Mouse (Mus musculus): ENCODE results near the gene Oser1. TPM values are rescaled to one million over a fixed set of nuclear protein-coding genes. Genes with fewer than 3 reads are reported as not detected.
A peak's percentile ranks its signal among the peaks of the same experiment; 100 is the strongest.
"Not testable (repeated sequence)": the region's sequence is repeated elsewhere in the genome, so short reads cannot be mapped to it uniquely, and the experiment has no call there.

Gene Oser1
- polyA plus RNA-seq, 1 experiment, result not detected

DNA sequence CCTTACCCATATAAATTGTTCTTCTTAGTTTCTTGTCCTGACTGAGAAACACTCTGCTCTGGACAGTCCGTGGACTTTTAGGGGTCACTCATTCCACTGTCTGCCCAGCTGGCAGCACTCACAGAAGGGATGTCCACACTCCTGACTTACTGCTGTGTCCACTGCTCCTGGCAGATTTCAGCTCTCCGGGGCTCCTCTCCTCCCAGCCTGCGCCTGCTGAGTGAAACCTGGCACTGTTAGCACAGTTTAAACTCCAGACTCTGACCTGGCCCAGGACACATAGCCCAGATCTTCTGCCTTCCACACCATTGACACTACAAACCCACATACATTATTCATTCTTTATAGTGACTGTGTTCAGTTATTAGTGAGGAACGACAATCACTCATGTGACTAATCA is 39.5 kb upstream of the Oser1 start:
- Histone ChIP-seq H3K27ac (ENCODE audit: insufficient read depth, low read depth, low read length) (no peak overlapping the region), H3K4me1 (ENCODE audit: control insufficient read depth, insufficient read depth, low read length) (peaks cover 8% of the 10 kb centered on the region)
- WGBS, result 75% methylated on average over 4 of the region's 4 CpGs

DNA sequence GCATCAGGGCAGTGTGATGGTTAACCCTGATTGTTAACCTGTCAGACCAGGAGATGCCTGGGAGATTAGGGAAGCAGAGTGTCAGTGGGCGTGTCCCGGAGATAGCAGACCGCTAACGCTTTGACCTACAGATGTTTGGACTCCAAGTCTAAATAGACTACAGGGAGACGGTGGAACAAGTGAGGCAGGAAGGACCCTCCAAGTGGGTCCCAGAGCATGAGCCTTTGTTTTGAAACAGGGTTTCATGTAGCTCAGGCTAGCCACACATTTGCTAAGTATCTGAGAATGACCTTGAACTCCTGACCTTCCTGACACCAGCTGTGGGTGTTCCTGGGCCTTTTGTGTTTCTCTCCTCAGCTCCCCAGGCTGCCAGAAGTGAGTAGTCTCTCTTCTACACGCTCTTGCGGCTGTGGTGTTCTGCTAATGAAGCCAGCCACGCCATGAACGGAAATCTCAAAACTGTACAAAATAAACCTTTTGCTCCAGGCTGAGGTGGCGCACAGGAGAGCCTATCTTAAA is 38.8 kb upstream of the Oser1 start:
- H3K27ac ChIP-seq (ENCODE audit: insufficient read depth, low read depth, low read length), result no peak overlapping the region
- WGBS, result 83% methylated on average over 10 of the region's 10 CpGs
- H3K4me1 ChIP-seq (ENCODE audit: control insufficient read depth, insufficient read depth, low read length), result peaks cover 15% of the 10 kb centered on the region
- TF ChIP-seq POLR2A (IDR thresholded peaks at IDR 0.05; ENCODE audit: insufficient read depth, low read depth, low read length) (no peak), CTCF (IDR thresholded peaks at IDR 0.05; ENCODE audit: insufficient read depth, low read depth, low read length) (no peak)
- no peak overlapping the region for H3K4me3 ChIP-seq (ENCODE audit: insufficient read depth, low read depth, low read length)

More for the DNA sequence above, 39.5 kb upstream of the Oser1 start:
- no peak for TF ChIP-seq POLR2A (IDR thresholded peaks at IDR 0.05; ENCODE audit: insufficient read depth, low read depth, low read length)
- no peak for TF ChIP-seq CTCF (IDR thresholded peaks at IDR 0.05; ENCODE audit: insufficient read depth, low read depth, low read length)
- H3K4me3 ChIP-seq (ENCODE audit: insufficient read depth, low read depth, low read length), result no peak overlapping the region

DNA sequence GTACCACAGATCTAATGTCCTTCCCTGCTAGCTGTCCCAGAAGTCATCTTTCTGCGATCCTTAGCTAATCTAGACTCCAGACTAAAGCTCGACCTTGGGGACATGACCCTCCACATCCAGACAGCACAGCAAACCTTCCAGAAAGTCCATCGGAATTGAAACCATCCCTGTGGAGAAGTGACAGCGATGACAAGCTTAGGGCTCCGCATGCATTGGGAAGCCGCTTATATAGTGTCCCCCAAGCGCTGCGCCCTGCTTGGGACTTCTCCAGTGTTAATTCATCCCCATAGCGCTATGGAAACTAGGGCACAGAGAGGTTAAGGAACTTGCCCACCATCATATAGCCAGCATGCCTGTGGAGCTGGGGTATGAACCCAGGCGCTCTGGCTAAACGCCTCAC is 38.3 kb upstream of the Oser1 start:
- Histone ChIP-seq H3K4me1 (ENCODE audit: control insufficient read depth, insufficient read depth, low read length) (peaks cover 19% of the 10 kb centered on the region), H3K27ac (ENCODE audit: insufficient read depth, low read depth, low read length) (no peak overlapping the region), H3K4me3 (ENCODE audit: insufficient read depth, low read depth, low read length) (no peak overlapping the region)
- no peak for TF ChIP-seq CTCF (IDR thresholded peaks at IDR 0.05; ENCODE audit: insufficient read depth, low read depth, low read length)
- TF ChIP-seq POLR2A (IDR thresholded peaks at IDR 0.05; ENCODE audit: insufficient read depth, low read depth, low read length), result no peak
- WGBS, result 89% methylated on average over 11 of the region's 11 CpGs

DNA sequence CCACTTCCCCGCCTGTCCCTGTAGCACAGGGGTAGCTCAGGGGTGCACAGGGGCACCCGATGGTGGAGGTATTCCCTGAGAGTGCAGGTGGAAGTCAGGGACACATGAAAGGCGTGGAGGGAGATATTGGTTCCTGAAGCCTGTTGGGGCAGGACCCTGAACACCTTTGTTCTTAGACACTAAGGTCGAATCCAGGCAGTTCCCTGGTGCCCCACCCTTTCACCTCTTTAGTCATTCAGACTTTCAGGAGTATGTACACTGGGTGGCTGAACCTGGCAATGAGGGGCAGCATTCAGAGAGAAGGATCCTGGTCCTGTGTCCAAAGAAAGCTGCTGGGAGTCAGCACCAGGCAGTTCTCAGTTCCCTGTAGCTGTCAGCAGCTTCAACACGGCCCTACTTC is 37.9 kb upstream of the Oser1 start:
- no peak for TF ChIP-seq CTCF (IDR thresholded peaks at IDR 0.05; ENCODE audit: insufficient read depth, low read depth, low read length)
- TF ChIP-seq POLR2A (IDR thresholded peaks at IDR 0.05; ENCODE audit: insufficient read depth, low read depth, low read length), result no peak
- Histone ChIP-seq H3K4me3 (ENCODE audit: insufficient read depth, low read depth, low read length) (no peak overlapping the region), H3K27ac (ENCODE audit: insufficient read depth, low read depth, low read length) (no peak overlapping the region), H3K4me1 (ENCODE audit: control insufficient read depth, insufficient read depth, low read length) (peaks cover 19% of the 10 kb centered on the region)
- 89% methylated on average over 5 of the region's 5 CpGs for WGBS

DNA sequence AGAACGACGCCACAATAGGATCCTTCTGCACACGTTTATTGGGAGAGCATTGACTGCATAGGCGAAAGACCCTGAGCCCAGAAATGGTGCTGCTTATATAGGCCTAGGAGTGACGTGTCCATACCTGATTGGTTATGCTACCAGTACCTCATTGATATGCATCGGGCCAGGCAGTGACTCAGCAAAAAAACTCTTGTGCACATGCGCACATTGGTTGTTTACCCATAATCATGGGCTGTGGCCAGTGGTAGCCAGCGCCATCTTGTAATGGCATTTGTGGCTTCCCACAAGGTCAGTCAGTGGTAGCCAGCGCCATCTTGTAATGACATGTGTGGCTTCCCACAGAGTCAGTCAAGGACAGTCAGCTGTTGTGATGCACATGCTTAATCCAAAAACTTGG is 36.8 kb upstream of the Oser1 start:
- H3K4me3 ChIP-seq (ENCODE audit: insufficient read depth, low read depth, low read length); H3K27ac ChIP-seq (ENCODE audit: insufficient read depth, low read depth, low read length): not testable (repeated sequence)
- 97% methylated on average over 9 of the region's 9 CpGs for WGBS
- peaks cover 19% of the 10 kb centered on the region for H3K4me1 ChIP-seq (ENCODE audit: control insufficient read depth, insufficient read depth, low read length)

DNA sequence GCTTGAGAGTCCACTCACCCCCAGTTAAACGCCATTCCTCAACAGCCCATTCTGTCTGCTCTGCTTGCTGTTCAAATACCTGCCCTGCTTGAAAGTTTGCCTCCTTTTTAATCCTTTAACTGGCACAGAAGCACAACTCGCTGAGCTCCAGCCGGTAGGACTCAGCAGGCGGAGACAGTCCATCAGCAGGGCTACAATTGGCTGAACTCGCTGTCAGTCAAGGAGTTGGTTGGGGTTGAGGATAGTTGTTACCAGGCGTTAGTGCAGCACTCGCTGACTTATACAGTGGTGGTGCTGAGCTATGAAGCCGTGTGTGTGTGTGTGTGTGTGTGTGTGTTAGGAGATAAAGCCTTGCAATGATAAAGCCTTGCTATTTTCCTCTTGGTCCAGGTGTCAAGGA is 36.1 kb upstream of the Oser1 start:
- peaks cover 19% of the 10 kb centered on the region for H3K4me1 ChIP-seq (ENCODE audit: control insufficient read depth, insufficient read depth, low read length)
- no peak for TF ChIP-seq POLR2A (IDR thresholded peaks at IDR 0.05; ENCODE audit: insufficient read depth, low read depth, low read length)
- no peak for TF ChIP-seq CTCF (IDR thresholded peaks at IDR 0.05; ENCODE audit: insufficient read depth, low read depth, low read length)
- no peak overlapping the region for H3K27ac ChIP-seq (ENCODE audit: insufficient read depth, low read depth, low read length)
- WGBS, result 91% methylated on average over 8 of the region's 8 CpGs
- no peak overlapping the region for H3K4me3 ChIP-seq (ENCODE audit: insufficient read depth, low read depth, low read length)

DNA sequence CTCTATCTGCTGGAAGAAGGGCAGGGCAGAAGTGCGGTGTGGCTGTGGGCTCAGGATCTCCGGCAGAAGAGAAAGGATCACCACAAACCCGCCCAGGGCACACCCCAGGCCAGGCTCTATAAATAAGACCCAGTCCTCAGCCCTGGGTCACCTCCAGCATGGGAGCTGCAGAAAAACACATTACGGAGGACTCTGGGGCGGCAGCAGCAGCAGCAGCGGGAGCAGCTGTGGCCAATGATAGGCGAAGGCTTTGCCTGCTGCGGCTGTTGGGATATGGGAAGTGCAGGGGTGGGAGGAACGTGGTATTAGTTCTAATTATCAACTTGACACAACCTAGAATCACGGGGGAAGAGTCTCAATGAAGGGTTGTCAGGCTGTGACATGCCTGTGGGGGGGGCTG is 34.9 kb upstream of the Oser1 start:
- TF ChIP-seq CTCF (IDR thresholded peaks at IDR 0.05; ENCODE audit: insufficient read depth, low read depth, low read length) (0 out of 2 replicates have a peak, but pooled peaks have one; percentile 10), POLR2A (IDR thresholded peaks at IDR 0.05; ENCODE audit: insufficient read depth, low read depth, low read length) (no peak)
- Histone ChIP-seq H3K27ac (ENCODE audit: insufficient read depth, low read depth, low read length) (no peak overlapping the region; the same call in 1 of the 2 replicates), H3K4me1 (ENCODE audit: control insufficient read depth, insufficient read depth, low read length) (peaks cover 19% of the 10 kb centered on the region), H3K4me3 (ENCODE audit: insufficient read depth, low read depth, low read length) (peak overlapping the region; percentile 10)
- WGBS, result 8% methylated on average over 10 of the region's 10 CpGs

DNA sequence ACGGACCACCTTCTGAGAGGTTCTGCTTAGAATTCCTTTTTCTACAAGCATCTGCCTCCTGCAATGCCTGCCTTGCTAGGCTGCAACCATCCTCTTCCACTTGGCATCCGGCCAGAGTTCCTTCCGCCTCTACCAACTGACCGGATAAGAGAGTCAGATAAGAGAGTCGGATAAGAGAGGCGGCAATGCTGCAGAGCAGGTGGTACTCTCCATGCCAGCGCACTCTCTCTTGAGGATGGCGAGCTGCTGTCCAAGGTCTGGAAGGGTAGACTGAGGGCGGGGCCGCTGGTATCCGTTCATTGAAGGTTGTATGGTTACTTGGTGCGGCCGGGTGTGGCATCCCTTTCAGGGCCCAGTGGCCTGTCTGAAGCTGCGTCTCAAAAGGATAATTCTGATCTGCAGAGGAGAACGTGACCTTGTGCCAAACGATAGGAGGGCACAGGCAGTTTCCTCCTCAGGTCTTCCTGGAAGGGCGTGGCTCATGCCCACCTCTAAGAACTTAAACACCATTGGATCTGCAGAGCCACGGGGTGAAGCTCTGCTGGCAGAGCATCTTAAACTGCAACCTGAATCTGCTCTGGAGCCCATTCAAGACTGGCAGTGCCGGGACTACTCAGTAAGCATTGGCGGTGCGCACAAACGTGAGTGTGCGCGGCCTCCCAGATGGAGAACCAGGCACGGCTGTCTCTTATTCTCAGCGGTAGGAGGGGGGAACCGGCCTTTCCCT is 34.2 kb upstream of the Oser1 start:
- WGBS, result 43% methylated on average over 27 of the region's 27 CpGs
- TF ChIP-seq POLR2A (IDR thresholded peaks at IDR 0.05; ENCODE audit: insufficient read depth, low read depth, low read length) (no peak), CTCF (IDR thresholded peaks at IDR 0.05; ENCODE audit: insufficient read depth, low read depth, low read length) (no peak)
- H3K4me1 ChIP-seq (ENCODE audit: control insufficient read depth, insufficient read depth, low read length), result peaks cover 19% of the 10 kb centered on the region
- H3K27ac ChIP-seq (ENCODE audit: insufficient read depth, low read depth, low read length), result no peak overlapping the region; the same call in 1 of the 2 replicates
- H3K4me3 ChIP-seq (ENCODE audit: insufficient read depth, low read depth, low read length), result peak overlapping the region; percentile 10

DNA sequence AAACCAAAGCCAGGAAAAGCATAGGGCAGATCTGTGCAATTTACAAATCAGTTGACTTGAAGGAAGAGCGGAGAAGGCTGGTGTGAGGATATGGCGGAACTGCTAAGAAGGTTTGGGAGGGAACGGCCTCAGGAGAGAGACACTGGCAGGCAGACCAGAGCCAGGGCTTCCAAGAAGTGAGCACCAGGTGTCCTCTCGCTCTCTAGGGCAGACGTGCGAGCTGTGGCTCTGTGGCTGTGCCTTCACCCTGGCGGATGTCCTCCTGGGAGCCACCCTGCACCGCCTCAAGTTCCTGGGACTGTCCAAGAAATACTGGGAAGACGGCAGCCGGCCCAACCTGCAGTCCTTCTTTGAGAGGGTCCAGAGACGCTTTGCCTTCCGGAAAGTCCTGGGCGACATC is 28.9 kb upstream of the Oser1 start:
- H3K4me3 ChIP-seq (ENCODE audit: insufficient read depth, low read depth, low read length), result no peak overlapping the region
- peaks cover 9% of the 10 kb centered on the region for H3K4me1 ChIP-seq (ENCODE audit: control insufficient read depth, insufficient read depth, low read length)
- no peak overlapping the region for H3K27ac ChIP-seq (ENCODE audit: insufficient read depth, low read depth, low read length)
- 94% methylated on average over 13 of the region's 13 CpGs for WGBS
- no peak for TF ChIP-seq CTCF (IDR thresholded peaks at IDR 0.05; ENCODE audit: insufficient read depth, low read depth, low read length)
- TF ChIP-seq POLR2A (IDR thresholded peaks at IDR 0.05; ENCODE audit: insufficient read depth, low read depth, low read length), result no peak

Measured in olfactory bulb, adult 2 months (tissue).